Mouse (Mus musculus): ENCODE results near the gene Ivd. TPM values are rescaled to one million over a fixed set of nuclear protein-coding genes. Genes with fewer than 3 reads are reported as not detected.
A peak's percentile ranks its signal among the peaks of the same experiment; 100 is the strongest.

Gene Ivd
- polyA plus RNA-seq, 1 experiment from 2014 or later: 90.9 TPM

DNA sequence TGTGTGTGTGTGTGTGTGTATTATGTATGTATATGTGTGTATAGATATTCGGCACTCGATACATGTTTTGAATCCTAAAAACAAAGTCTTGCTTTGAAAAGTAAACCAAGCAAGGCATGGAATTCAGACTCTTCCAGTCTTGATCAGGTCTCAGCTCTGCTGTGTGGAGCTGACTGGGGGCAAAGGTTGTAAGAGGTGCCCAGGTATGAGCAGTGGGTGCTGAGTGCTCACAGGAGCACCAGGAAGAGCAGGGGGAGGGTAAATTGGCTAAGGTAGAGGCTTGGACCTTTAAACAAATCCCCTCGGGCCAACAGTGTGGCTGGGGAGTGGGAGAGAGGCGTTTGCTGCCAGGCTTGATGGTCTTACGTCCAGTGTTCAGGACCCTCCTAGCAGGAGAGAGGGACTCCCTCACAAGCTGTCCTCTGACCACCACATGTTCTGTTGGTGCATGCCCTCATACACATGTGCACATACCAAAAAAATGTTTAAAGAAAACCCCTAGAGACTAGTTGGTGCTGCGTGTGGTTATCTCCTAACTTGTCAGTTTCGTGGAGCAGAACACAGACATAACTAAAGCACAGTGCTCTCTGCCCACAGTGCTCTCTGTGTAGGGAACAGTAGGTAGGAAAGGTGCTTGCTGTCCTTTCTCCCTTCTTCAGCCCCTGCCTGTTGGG is 49.0 kb downstream of the Ivd start:
- no peak for ATAC-seq (ENCODE audit: insufficient number of reproducible peaks, insufficient read depth, low FRiP score, low TSS enrichment, low read depth)
- peaks cover 21% of the 10 kb centered on the region for H3K4me1 ChIP-seq (replicated peaks)
- H3K27me3 ChIP-seq: no peaks in the 10 kb centered on the region
- H3K27ac ChIP-seq: no peak overlapping the region
- no peak overlapping the region for H3K4me3 ChIP-seq (replicated peaks)
- H3K9me3 ChIP-seq: no peaks in the 10 kb centered on the region
- no peak overlapping the region for H3K4me2 ChIP-seq
- H3K36me3 ChIP-seq: 0 out of 2 replicates have a peak, but pooled peaks cover under 1% of the 10 kb centered on the region
- WGBS: 69% methylated on average over 7 of the region's 7 CpGs
- no peak overlapping the region for H3K9ac ChIP-seq (replicated peaks)

- Histone ChIP-seq H3K36me3 (peaks cover 12% of the 10 kb centered on the region; the same call in 1 of the 2 replicates), H3K27ac (no peak overlapping the region), H3K4me1 (replicated peaks) (peaks cover 25% of the 10 kb centered on the region), H3K27me3 (no peaks in the 10 kb centered on the region), H3K9ac (replicated peaks) (no peak overlapping the region), H3K4me2 (no peak overlapping the region), H3K9me3 (no peaks in the 10 kb centered on the region), H3K4me3 (replicated peaks) (no peak overlapping the region)
- ATAC-seq (ENCODE audit: insufficient number of reproducible peaks, insufficient read depth, low FRiP score, low TSS enrichment, low read depth): no peak
- 64% methylated on average over 8 of the region's 8 CpGs for WGBS
These were observed 51.0 kb downstream of the Ivd start for GRCm38 (mm10) chr2:118912706-118913105.

GRCm38 (mm10) chr2:118913551-118914276 is 52.0 kb downstream of the Ivd start:
- H3K4me1 ChIP-seq (replicated peaks): peaks cover 35% of the 10 kb centered on the region
- H3K9ac ChIP-seq (replicated peaks): no peak overlapping the region
- no peak overlapping the region for H3K27ac ChIP-seq
- H3K27me3 ChIP-seq: no peaks in the 10 kb centered on the region
- ATAC-seq (ENCODE audit: insufficient number of reproducible peaks, insufficient read depth, low FRiP score, low TSS enrichment, low read depth): no peak
- peaks cover 12% of the 10 kb centered on the region; the same call in 1 of the 2 replicates for H3K36me3 ChIP-seq
- no peaks in the 10 kb centered on the region for H3K9me3 ChIP-seq
- H3K4me2 ChIP-seq: no peak overlapping the region
- no peak overlapping the region for H3K4me3 ChIP-seq (replicated peaks)
- WGBS: 62% methylated on average over 11 of the region's 11 CpGs

- H3K27me3 ChIP-seq: no peaks in the 10 kb centered on the region
- no peak overlapping the region for H3K4me3 ChIP-seq (replicated peaks)
- no peak overlapping the region for H3K9ac ChIP-seq (replicated peaks)
- H3K36me3 ChIP-seq: peaks cover 19% of the 10 kb centered on the region
- H3K4me1 ChIP-seq (replicated peaks): peaks cover 41% of the 10 kb centered on the region
- H3K27ac ChIP-seq: no peak overlapping the region
- no peak for ATAC-seq (ENCODE audit: insufficient number of reproducible peaks, insufficient read depth, low FRiP score, low TSS enrichment, low read depth)
- WGBS: 72% methylated on average over 8 of the region's 8 CpGs
- no peaks in the 10 kb centered on the region for H3K9me3 ChIP-seq
- no peak overlapping the region for H3K4me2 ChIP-seq
These were observed 52.9 kb downstream of the Ivd start for GRCm38 (mm10) chr2:118914685-118915084.

DNA sequence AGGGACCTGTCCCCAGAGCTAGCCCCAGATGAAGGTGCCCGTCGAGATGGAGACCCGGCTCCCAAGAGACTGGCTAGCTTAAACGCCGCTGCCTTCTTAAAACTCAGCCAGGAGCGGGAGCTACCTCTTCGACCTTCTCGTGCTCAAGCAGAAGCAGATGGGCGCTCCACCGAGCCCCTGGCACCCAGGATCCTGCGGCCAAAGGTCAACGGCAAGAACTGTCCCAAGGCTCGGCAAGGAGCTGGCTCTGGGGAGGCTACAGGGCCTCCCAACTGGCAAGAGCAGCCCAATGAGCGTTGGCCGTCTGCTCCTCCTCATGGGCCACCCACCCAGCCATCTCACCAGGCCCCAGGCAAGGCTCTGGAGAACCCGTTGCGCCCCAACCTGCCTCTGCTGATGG is 54.7 kb downstream of the Ivd start:
- H3K4me2 ChIP-seq: no peak overlapping the region
- 91% methylated on average over 17 of the region's 17 CpGs for WGBS
- no peak overlapping the region for H3K9ac ChIP-seq (replicated peaks)
- ATAC-seq (ENCODE audit: insufficient number of reproducible peaks, insufficient read depth, low FRiP score, low TSS enrichment, low read depth): no peak
- H3K9me3 ChIP-seq: no peaks in the 10 kb centered on the region
- no peak overlapping the region for H3K27ac ChIP-seq
- peaks cover 35% of the 10 kb centered on the region for H3K4me1 ChIP-seq (replicated peaks)
- H3K36me3 ChIP-seq: peaks cover 34% of the 10 kb centered on the region
- no peak overlapping the region for H3K4me3 ChIP-seq (replicated peaks)
- no peaks in the 10 kb centered on the region for H3K27me3 ChIP-seq

- H3K4me2 ChIP-seq: no peak overlapping the region
- no peaks in the 10 kb centered on the region for H3K9me3 ChIP-seq
- H3K9ac ChIP-seq (replicated peaks): no peak overlapping the region
- H3K27me3 ChIP-seq: no peaks in the 10 kb centered on the region
- H3K4me1 ChIP-seq (replicated peaks): peaks cover 26% of the 10 kb centered on the region
- H3K36me3 ChIP-seq: peaks cover 55% of the 10 kb centered on the region
- ATAC-seq (ENCODE audit: insufficient number of reproducible peaks, insufficient read depth, low FRiP score, low TSS enrichment, low read depth): no peak
- 54% methylated on average over 1 of the region's 1 CpGs for WGBS
- H3K4me3 ChIP-seq (replicated peaks): no peak overlapping the region
- H3K27ac ChIP-seq: peak overlapping the region; percentile 4; the same call in 1 of the 2 replicates
These were observed 56.8 kb downstream of the Ivd start for GRCm38 (mm10) chr2:118918543-118918942.

DNA sequence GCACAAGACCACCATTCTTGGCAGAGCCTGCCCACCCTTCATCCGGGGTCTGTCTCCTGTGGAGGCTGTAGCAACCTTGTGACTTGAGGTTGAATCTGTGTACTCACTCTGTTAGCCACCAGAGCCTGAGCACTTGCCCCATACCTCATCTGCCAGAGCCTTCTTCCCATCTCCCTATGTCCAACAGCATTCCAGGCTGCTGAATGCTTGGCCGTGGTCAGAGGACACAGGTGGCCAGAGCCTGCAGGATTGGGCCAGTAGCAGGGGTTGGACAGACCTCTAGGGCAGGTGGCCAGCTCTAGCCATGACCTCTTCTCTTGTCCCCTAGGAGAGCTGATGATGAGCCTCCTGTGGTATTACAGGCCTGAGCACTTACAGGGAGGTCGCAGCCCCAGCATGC is 58.7 kb downstream of the Ivd start:
- H3K4me1 ChIP-seq (replicated peaks): peaks cover 20% of the 10 kb centered on the region
- no peak overlapping the region for H3K9ac ChIP-seq (replicated peaks)
- peaks cover 56% of the 10 kb centered on the region for H3K36me3 ChIP-seq
- H3K4me3 ChIP-seq (replicated peaks): no peak overlapping the region
- no peaks in the 10 kb centered on the region for H3K27me3 ChIP-seq
- H3K4me2 ChIP-seq: no peak overlapping the region
- H3K9me3 ChIP-seq: no peaks in the 10 kb centered on the region
- H3K27ac ChIP-seq: no peak overlapping the region
- ATAC-seq (ENCODE audit: insufficient number of reproducible peaks, insufficient read depth, low FRiP score, low TSS enrichment, low read depth): no peak
- WGBS: 79% methylated on average over 3 of the region's 3 CpGs

DNA sequence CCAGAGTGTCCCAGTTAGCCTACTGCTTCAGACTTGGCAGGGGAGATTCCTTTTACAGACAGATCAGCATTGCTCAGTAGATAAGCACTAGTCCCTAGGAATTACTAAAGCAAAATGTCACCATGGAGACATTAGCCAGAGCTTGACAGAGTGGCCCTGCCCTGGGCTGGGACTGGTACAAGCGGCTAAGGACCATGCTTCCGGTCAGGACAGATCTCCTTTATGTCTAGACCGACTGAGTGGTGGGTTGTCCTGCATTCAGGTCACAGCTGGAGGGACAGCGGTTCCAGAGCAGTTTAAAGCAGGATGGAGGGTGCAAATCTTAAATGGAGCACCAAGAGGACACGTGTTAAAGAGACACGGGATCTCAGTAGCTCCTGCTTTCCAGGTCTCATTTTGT is 64.2 kb downstream of the Ivd start:
- WGBS: under 1% methylated on average over 6 of the region's 6 CpGs
- peak; percentile 41 for ATAC-seq (ENCODE audit: insufficient number of reproducible peaks, insufficient read depth, low FRiP score, low TSS enrichment, low read depth)

GRCm38 (mm10) chr2:118926361-118926997 is 64.7 kb downstream of the Ivd start, which contains the start of gene Chst14:
TSS of gene Chst14 (plus strand) at chr2:118926496.
- peak; percentile 85 for ATAC-seq (ENCODE audit: insufficient number of reproducible peaks, insufficient read depth, low FRiP score, low TSS enrichment, low read depth)
- H3K4me1 ChIP-seq (replicated peaks): peaks cover 35% of the 10 kb centered on the region
- peak within 1 kb of the TSS; percentile 88 for H3K9ac ChIP-seq (replicated peaks)

More for the DNA sequence above, 64.2 kb downstream of the Ivd start:
- Histone ChIP-seq H3K4me1 (replicated peaks) (peaks cover 35% of the 10 kb centered on the region), H3K27ac (peak overlapping the region; percentile 80; the same call in 1 of the 2 replicates), H3K4me3 (replicated peaks) (peak overlapping the region; percentile 80), H3K36me3 (peaks cover 35% of the 10 kb centered on the region), H3K9me3 (no peaks in the 10 kb centered on the region), H3K27me3 (no peaks in the 10 kb centered on the region), H3K4me2 (peak overlapping the region; percentile 94), H3K9ac (replicated peaks) (peak overlapping the region; percentile 88)

DNA sequence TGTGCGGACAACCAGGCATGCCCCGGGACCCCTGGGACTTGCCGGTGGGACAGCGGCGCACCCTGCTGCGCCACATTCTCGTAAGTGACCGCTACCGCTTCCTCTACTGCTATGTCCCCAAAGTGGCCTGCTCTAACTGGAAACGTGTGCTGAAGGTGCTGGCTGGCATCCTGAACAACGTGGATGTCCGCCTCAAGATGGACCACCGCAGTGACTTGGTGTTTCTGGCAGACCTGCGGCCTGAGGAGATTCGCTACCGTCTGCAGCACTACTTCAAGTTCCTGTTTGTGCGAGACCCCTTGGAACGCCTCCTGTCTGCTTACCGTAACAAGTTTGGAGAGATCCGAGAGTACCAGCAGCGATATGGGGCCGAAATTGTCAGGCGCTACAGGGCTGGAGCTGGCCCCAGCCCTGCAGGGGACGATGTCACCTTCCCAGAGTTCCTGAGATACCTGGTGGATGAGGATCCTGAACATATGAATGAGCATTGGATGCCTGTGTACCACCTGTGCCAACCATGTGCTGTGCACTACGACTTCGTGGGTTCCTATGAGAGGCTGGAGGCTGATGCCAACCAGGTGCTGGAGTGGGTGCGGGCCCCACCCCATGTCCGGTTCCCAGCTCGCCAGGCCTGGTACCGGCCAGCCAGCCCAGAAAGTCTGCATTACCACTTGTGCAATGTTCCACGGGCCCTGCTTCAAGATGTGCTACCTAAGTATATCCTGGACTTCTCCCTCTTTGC is 65.4 kb downstream of the Ivd start:
- Histone ChIP-seq H3K4me1 (replicated peaks) (peaks cover 35% of the 10 kb centered on the region), H3K27me3 (no peaks in the 10 kb centered on the region), H3K27ac (peak overlapping the region; percentile 80), H3K9ac (replicated peaks) (peak overlapping the region; percentile 88), H3K4me3 (replicated peaks) (peak overlapping the region; percentile 80), H3K36me3 (peaks cover 23% of the 10 kb centered on the region), H3K9me3 (no peaks in the 10 kb centered on the region), H3K4me2 (peak overlapping the region; percentile 94)
- 29% methylated on average over 31 of the region's 31 CpGs for WGBS
- ATAC-seq (ENCODE audit: insufficient number of reproducible peaks, insufficient read depth, low FRiP score, low TSS enrichment, low read depth): no peak

More at GRCm38 (mm10) chr2:118926361-118926997, 64.7 kb downstream of the Ivd start, which contains the start of gene Chst14:
- Histone ChIP-seq H3K4me2 (peak within 1 kb of the TSS; percentile 94), H3K27ac (peak within 1 kb of the TSS; percentile 80), H3K4me3 (replicated peaks) (peak within 1 kb of the TSS; percentile 80), H3K36me3 (peaks cover 30% of the 10 kb centered on the region), H3K9me3 (no peaks in the 10 kb centered on the region), H3K27me3 (no peaks in the 10 kb centered on the region)
- WGBS: under 1% methylated on average over 42 of the region's 47 CpGs
